Mouse (Mus musculus) embryo, embryonic 10 days (tissue): ENCODE measurements around the gene Rab5if.
"Not testable (repeated sequence)": the region's sequence is repeated elsewhere in the genome, so short reads cannot be mapped to it uniquely, and the experiment has no call there.

ENCODE experiments used
- DNase-seq: peaks from one replicate; pipeline ENCODE4 v3.0.0-alpha.2; 2015; ENCODE audit warnings: low spot score

The Rab5if gene

DNA sequence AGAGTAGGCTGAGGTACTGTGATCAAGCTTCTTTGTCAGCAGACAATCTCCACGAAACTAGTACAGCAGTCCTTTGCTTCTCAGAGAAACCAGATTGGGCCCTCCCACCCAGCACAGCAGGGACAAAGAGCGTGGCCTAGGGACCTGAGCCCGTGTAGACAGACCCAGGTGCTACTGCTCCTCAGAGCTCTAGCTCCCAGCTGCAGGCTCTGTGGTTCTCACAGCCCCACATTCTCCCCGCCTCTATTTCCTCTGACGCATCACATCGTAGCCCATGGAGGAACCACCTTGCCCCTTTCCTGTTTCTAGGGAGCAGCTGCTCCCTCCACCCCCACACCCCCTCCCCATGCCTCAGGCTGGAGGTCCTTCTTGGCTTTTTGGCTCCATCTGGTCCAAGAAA is 24.1 kb downstream of the Rab5if start, which contains the start of gene Sla2:
Gene Sla2 (minus strand): TSS at position 176 of the 400 bp plus-strand sequence.
- no peak for DNase-seq

DNA sequence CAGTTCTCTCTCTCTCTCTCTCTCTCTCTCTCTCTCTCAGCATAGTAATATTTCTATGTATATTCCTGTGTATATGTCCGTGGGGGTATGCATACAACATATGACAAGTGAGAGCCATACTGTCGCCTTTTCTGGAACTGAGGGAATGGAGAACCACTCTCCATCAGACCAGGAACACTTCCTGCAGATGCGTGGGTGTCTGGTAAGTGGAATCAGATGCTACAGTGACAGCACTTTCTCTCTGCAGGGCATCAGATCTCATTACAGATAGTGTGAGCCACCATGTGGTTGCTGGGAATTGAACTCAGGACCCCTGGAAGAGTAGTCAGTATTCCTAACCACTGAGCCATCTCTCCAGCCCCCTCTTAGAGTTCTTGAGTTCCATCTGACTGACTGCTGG is 25.6 kb downstream of the Rab5if start:
- no peak for DNase-seq

DNA sequence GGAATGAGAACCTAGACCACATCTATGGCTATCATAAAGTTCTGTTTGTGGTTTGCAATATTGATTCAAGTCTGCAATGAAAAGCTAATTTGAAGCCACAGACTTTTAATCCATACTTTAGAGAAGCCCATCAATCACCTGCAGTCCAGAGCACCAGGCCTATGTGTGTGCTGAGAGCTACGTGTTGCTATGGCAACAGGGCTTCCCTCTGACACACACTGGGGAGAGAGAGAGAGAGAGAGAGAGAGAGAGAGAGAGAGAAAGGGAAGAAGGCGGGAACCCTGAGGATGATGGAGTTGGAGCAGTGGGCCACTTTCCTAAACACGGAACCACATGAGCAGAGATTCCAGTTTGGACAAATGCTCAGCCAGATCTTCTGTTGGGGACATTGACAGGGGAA is 29.3 kb downstream of the Rab5if start:
- peak; percentile 67 for DNase-seq

DNA sequence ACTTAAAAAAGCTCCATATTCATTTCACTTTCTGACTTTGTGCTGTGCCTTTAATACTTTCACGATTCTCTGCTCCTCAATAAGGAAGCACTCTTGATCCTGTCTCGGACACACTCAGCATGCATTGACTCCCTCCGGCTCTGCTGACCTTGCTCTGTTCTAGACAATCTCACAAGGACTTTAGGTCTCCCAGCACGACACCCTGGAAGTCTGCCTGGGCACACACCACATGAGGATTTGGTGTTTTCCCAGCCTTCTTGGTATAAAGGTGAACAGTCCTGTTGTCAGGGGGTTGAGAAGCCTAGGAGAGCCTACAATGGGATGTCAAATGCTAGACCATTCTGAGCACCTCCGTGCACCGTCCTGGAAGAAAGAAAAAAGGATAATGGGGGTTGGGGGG is 29.9 kb downstream of the Rab5if start:
- no peak for DNase-seq

DNA sequence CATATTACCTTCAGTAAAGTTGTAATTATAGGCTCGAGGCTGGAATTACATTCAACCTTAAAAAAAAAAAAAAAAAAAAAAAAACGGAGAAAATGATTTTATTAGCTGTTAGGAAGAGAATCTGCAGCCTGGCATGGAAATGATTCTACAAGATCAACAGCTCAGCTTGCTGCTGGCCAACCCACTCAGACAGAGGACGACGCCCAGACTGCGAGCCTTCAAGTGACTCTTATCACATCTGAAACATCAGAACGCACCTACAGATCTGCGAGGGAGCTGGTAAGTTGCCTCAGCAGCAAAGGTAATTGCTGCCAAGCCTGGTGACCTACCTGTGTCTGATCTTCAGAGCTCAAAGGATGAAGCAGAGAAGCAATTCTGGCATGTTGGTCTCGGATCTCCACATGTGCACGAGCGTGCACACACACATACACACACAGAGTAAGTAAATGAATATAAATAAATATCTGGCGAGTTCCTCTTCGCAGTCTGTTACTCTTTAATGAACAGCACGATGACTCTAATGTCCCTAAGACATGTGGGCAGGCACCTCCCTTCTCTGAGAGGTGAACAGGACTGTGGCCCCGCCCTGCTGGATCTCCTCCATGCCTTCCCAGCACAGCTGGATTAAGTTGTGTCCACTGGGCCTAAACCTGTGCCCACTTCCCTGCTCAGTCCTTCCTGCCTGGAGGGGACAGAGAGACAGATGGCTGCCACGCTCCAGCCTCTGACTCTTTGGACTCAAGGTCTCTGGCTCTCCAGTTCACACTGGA is 31.8 kb downstream of the Rab5if start:
- DNase-seq: no peak

DNA sequence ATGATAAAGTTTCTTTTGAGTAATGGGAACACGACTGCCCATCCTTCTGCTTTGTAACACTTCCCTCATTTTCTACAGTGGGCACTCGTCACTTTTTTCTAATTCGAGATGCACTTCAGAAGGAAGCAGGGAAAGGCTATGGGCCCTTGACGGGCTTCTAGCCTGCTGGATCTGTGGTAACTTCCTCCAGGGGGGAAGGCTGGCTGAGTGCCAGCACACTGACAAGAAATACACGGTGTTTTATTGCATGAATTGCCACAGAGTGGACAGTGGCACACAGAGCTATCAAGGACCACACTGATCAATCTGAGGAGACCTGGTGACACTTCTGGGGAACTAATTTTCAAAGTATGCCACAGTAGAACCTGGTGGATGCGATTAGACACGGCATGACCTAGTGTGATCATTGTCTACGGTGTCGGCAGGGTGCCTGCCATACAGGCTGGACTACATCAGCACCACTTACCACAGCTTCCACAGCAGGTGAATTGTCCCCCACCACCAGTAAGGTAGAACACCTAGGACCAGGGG is 33.5 kb downstream of the Rab5if start:
- no peak for DNase-seq

DNA sequence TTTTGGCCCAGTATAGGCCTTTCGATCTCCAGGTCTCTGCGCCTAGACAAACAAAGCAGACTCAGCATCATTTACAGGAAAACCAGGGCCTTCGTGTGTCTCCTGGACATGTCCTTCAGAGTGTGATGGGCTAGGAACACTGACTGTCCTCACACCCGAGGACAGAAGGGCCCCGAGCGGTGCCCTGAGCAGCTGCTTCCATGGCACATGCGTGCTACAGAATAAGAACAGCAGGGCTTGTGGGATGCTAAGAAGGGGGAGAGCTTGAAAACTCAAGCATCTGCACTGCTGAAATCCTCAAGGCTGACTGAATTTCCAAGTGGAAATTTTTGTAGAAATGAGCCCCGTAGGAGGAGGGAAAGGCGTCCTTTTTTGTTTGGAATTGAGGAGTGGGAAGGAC is 34.1 kb downstream of the Rab5if start:
- no peak for DNase-seq

DNA sequence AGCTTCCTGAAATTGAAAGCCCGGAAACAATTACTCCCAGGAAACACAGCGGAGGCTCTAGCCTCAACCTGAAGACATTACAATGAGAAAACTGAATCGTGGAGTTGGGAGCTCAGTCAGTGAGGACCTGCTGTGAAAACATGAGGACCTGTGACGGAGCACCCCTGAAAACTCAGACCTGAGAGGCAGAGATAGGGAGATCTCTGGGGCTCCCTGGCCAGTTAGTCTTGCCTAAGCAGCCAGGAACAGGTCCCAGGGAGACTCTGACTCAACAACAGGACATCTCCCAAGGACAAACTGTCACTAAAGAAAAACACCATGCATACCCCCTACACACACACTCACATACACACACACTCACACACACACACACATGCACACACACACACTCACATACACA is 35.4 kb downstream of the Rab5if start:
- no peak for DNase-seq

DNA sequence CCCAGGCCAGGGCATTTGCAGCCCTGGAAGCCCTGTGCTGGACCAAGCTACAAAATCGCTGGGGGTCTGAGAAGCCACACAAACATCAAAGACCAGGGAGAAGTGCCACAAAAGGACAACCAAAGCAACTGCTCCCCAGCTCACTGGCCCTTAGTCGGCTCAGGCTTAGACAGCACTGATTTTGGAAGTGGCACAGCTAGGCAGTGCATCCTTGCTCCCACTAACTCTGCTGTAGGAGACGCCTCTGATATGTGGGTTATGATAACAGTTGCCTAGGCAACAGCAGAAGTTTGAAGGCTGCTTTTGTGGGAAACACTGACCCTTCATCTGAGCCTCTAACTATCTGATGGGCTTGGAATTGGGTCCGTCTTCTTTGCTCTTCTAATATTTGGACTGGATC is 36.3 kb downstream of the Rab5if start:
- DNase-seq: no peak

DNA sequence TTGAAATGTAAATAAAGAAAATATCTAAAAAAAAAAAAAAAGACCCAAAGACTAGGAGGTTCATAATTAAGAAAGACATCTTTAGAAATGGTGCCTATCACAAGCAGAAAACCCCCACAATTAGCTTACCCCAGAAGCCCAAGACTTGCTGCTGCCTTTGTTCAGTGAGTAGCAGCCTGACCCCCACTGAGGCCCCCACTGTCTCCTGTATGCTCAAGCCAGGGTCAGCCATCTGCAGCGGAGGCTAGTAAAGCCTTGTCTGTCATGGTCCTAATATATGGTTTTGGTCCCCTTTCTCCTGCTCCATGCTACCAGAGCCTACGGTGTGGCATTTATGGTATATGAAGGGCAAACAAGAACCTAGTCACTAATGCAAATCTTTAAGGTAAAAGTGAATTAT is 38.4 kb downstream of the Rab5if start:
- DNase-seq: no peak

DNA sequence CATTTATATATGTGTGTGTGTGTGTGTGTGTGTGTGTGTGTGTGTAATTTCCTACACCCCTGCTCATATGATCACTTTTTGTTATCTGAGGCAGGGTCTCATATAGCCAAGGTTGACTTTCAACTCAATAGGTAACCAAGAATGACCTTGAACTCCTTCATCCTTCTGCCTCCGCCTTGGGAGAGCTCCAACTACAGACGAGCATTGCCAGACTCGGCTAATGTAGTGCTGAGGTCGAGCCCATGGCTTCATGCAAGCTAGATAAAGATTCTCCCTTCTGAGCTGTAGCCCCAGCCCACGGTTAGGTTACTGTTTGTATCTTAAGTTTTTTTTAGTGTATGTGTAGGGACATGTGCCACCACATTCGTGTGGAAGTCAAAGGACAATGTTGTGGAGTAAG is 39.0 kb downstream of the Rab5if start:
- no peak for DNase-seq

DNA sequence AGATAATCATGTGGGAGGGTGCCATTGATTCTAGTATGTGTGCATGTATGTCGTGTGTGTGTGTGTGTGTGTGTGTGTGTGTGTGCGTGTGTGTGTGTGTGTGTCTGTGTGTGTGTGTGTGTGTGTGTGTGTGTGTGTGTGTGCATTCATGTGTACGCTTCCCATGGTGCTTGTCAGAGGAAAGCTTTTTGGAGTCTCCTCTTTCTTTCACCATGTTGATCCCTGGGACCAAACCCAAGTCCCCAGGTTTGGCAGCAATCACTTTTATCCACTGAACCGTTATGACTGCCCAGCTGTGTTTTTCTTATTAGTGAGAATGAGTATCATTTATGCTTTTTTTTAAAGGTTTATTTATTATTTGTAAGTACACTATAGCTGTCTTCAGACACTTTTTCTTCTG is 39.5 kb downstream of the Rab5if start:
- not testable (repeated sequence) for DNase-seq

DNA sequence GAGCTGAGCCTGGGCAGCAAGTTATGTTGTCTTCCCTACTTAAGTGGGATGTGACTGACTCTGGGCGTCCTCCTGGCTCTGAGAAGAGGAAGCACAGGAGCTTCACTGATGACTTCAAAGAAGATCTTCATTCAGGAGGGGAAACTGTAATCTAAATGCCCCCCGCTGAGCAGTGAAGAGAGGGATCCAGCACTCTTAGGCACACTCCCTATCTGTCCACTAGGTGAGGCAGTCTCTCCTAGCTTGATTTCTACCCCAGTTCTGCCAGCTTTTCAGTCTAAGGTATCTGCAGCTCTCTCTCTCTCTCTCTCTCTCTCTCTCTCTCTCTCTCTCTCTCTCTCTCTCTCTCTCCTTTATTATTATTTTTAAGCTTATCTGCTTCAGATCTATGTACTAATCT is 40.4 kb downstream of the Rab5if start:
- no peak for DNase-seq

DNA sequence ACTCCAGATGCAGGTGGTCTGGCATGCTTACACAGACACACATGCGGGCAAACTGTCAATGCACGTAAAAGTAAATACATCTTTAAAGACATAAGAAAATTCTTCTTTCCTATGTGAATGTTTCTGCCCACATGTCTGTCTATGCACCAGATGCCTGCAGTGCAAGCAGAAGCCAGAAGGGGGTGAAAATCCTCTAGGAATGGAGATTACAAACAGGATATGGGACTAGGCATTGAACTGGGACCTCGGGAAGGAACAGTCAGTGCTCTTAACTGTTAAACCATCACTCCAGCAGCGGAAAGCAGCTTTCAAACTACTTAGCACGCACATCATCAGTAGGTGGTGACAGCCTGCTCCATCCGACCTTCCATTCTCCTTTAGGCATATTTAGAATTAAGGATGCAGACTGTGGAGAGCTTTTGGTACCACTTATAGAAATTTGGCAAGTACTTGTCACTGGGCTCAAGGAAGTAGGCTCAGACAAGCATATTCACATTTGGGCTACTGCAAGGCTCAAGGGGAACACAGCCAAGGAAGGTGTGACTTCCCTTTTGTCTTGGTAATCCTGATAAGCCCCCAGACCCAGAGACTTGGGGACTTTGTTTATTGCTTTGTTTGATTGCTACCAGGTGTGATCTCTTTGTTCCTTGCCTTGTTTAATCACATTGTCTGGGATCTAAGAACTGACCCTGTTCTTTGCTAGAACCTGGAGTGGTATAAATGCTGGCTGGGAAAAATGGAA is 42.2 kb downstream of the Rab5if start:
- DNase-seq: peak; percentile 73

DNA sequence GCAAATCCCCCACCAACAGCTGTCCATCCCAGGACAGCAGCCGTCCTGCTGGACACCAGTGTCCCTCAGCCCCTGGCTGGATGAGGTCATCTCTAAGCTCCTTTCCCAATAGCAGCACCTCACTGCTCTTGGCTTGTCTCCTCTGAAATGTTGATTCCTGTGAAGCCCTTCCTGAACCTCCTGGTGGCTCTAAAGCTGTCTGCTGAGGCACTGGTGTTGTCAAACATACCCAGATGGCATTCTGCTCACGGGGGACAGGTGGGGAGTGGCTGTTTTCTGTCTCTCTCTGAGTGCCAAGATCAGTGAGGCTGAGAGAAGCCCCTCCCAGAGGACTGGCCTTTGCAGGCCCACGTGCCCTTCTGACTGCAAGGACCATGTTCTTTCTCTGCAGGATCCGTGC is 43.0 kb downstream of the Rab5if start:
- DNase-seq: not testable (repeated sequence)

DNA sequence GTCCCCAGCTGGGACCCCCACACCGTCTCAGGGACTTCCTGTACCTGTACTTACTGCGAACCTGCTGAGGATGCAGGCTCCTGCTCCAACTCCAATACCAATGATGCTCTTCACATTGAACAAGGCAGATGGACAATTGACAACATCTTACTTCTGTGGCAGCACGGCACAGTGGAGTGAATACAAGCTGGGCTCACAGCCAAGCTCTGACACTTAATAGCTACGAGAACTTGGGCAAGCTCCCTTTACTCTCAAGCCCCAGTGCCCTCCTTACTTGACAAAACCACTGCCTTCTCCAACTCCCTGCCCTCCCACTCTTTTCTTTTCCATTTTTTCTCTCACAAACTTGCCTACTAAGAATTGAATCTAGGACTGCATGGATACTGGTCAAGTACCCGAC is 50.3 kb downstream of the Rab5if start:
- no peak for DNase-seq

DNA sequence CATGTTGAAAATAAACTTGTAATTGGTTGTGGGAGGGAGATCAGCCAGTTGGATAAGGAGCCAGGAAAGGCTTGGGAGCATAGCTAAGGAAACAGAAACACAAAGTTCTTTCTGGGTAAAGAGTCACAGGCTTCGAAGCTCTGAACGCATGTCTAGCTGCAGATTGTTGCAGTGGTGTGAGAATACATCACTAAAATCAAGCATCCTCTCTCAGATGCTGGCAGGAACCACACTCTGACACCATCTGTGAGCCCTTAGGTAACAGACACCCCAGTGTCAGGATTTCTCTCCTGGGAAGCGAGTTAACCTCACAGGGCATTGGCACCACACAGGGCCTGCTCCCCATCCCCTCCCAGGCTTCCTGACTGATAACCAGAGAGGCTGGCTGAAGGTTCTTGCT is 52.6 kb downstream of the Rab5if start:
- DNase-seq: no peak

DNA sequence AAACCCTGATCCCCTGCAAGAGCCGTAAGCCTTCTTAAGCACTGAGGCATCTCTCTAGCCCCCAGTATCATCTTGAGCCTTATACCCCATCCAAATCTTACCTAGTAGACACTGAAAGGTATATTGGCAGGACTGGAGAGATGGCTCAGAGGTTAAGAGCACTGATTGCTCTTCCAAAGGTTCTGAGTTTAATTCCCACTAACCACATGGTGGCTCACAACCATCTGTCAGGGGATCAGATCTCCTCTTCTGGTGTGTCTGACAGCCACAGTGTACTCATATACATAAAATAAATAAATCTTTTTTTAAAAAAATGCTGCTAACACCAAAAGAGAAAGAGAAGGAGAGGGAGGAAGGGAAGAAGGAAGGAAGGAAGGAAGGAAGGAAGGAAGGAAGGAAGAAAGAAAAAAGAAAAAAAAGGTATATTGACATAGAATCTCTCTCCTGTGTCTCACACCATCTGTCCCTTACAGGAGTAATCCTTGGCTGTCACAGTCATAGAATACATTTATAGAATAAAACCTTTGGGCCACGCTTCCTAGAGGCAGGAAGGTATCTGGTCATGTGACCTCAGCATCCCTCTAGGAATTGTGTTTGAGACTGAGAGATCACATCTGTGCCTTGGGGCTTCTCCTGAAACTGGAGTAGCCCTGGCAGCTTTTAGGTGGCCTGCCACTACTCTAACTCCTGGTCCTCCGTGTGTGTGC is 53.6 kb downstream of the Rab5if start:
- no peak for DNase-seq

DNA sequence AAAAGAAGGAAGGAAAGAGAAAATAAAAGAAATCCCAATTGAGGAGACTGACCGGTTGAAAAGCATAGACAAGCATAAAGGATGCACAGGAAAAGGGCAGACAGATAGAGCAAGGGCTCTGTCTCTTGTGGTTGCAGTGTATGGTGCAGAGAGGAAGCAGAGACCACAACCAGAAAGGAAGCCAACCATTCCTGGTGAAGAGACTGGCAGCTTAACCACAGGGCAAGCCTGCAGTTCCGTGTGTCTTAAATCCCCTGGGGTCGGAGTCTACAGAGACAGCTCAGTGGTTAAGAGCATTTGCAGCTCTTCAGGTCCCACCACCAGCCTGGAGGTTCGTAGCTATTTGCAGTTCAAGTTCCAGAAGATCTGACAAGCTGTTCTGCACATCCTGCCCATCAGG is 55.6 kb downstream of the Rab5if start:
- no peak for DNase-seq

DNA sequence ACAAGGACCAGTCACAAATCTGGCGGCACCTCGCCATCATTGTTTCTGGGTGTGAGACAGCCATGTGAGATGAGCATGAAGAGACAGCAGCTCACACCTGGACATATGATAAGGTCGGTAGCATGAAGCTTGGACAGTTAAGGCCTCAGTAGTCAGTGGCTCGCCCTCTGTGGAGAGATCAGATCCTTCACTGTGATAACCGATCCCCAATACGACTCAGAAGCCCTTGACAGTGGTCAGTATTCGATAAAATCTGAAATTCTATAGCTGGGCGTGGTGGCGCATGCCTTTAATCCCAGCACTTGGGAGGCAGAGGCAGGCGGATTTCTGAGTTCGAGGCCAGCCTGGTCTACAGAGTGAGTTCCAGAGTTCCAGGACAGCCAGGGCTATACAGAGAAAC is 56.3 kb downstream of the Rab5if start:
- not testable (repeated sequence) for DNase-seq

DNA sequence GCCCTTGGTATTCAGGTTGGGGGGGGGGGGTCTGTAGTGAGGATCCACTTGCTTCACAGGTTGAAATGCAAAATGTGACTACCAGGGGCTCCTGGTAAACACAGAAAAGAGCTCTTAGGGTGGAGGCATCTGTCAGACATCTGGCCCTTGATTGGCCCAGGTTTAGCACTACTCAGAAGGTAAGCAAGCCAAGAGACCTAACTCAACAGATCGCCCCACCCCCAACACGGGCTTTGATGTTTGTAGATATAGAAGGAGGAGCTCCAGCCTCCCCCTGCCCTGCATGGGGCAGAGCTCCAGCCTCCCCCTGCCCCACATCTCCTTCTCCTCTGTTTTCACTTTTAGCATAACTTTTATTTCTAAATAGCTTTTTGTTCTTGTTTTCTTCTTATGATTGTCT is 56.9 kb downstream of the Rab5if start:
- no peak for DNase-seq

DNA sequence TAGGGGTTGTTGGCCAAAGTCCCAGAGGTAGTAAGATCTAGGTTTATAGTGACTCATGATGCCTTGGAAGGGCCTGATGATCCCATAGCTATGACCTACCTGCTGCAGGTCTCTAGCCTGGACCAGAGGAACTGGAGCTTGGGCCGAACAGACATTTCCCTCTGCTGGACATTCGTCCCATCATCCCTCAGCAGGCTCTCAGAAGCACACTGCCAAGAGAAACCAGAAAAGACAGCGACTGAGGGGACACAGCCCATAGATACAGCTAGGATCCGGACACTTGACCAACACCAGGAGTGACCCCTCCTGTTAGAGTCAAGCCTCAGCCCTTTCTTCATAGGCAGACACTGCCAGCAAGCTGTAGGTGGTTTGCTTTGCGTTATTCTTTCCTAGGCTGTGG is 60.1 kb downstream of the Rab5if start:
- DNase-seq: no peak
